Mouse (Mus musculus): ENCODE data around the gene Cep170. TPM values are rescaled to one million over a fixed set of nuclear protein-coding genes. Genes with fewer than 3 reads are reported as not detected.

Gene Cep170
- total and polyA plus RNA-seq, 3 experiments: 2.2 to 37.8 (median 32.3) TPM

GRCm38 (mm10) chr1:176749708-176750107 is 64.2 kb downstream of the Cep170 start:
- DNase-seq: no peak

GRCm38 (mm10) chr1:176732834-176733233 is 81.0 kb downstream of the Cep170 start:
- no peak for DNase-seq

- no peak for DNase-seq
These were observed 83.3 kb downstream of the Cep170 start for GRCm38 (mm10) chr1:176730528-176730927.

- DNase-seq: no peak
These were observed 86.5 kb downstream of the Cep170 start for GRCm38 (mm10) chr1:176727372-176727771.

- DNase-seq: no peak
These were observed 89.1 kb downstream of the Cep170 start for GRCm38 (mm10) chr1:176724771-176725170.

- peak; percentile 10 for DNase-seq
These were observed 89.8 kb downstream of the Cep170 start for GRCm38 (mm10) chr1:176723858-176724713.

DNA sequence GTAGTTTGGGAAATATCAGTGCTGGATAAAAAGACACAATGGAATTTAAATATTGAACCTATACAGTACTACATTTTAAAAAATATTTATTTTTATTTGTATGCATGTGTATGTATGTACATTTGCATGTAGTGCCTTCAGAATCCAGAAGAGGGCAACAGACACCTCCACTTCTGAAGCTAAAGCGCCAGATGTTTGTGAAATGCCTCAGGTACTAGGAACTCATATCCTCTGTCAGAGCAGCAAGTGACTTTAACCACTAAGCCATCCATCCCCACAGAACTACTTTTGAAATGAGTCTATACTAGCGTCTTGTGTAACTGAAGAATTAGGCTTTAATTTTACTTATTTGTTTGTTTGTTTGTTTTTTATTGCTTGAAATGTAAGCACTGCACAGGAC is 101.4 kb downstream of the Cep170 start:
- DNase-seq: peak; percentile 25

DNA sequence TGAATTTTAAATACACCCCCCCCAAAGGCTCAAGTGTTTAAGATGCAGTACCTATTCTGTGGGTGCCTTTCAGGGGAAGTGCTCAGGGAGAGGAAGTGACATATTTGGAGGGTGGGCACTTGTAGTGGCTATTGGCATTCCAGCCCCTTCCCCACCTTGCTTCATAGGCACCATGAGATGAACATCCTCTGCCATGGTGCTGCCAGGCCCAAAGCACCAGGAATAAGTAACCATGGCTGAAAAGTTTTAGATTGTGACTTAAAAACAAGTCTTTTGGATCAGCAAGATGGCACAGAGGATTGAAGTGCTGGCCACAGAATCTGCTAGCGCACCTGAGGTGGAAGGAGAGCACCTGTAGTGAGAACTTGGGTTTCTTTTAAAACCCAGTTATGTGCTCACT is 113.6 kb downstream of the Cep170 start:
- DNase-seq: no peak

- DNase-seq: no peak
These were observed 114.1 kb downstream of the Cep170 start for GRCm38 (mm10) chr1:176699793-176700192.

DNA sequence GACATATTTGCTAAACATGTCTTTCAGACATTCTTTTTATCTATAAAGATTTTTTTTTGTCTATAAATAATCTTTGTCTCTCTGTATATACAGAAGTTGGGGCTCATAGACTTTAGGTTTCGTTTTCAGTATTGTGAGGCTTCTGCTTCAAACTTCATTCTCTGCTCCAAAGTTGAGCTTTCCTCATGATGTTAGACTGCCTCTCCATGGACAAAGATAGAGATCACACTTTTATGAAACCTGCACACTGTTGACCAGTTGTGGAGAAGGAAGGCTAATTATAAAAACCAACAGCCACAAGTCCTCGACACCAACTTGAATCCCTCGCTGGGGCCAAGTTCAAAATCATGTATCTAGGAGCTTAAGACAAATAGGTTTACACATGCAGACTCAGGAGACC is 115.2 kb downstream of the Cep170 start:
- DNase-seq: no peak

DNA sequence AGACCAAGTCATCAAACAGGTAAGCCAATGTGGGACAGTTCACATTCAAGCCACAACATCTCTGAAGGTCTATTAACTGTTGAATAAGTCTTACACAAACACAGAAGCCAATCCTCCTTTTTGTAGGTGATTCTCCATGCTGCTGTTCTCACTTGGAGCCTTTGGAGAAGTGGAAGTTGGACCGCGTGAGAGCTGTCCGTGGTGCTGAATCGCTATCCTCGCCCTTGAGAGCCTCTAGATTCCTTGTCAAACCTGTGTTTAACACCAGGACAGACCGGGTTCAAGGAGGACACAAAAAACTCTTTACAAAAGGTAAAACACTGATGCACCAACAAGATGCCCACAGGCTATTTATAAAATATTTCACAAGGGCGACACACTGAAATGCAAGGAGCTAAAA is 116.8 kb downstream of the Cep170 start:
- DNase-seq: peak; percentile 43

- no peak for DNase-seq
These were observed 122.8 kb downstream of the Cep170 start for GRCm38 (mm10) chr1:176691101-176691500.

GRCm38 (mm10) chr1:176688251-176688880 is 125.5 kb downstream of the Cep170 start:
- DNase-seq: no peak

Small RNA genes lying within 50 kb of the gene (microRNA-seq; reads per million reads assigned to microRNA genes)
- gene Mir350: 161 to 188 reads per million in 2 experiments

Other genes starting within 250 kb of the Cep170 start
- gene Sdccag8, start 593 bp upstream of the Cep170 start, total RNA-seq (2021): 10 to 100 TPM in 1 of 2 experiments, 1 to 10 TPM in 1; 8.3 to 11.1 TPM
- 2.1 and 2.3 TPM in 2 replicates for gene Sdccag8, start 593 bp upstream of the Cep170 start, polyA plus RNA-seq (2012; rRNA removed)

Data from adrenal gland, adult 2 months (tissue).